Mouse (Mus musculus) brown adipose tissue, adult 24 weeks (tissue): ENCODE measurements around the gene Dab1. TPM values are rescaled to one million over a fixed set of nuclear protein-coding genes. Genes with fewer than 3 reads are reported as not detected.

ENCODE experiments used
- H3K27ac ChIP-seq: fragments of 200-500 bp; replicated peaks from 2 replicates; pipeline ENCODE4 v1.5.1; 2012; ENCODE audit warnings: low read depth, mild to moderate bottlenecking, low read length
- H3K4me1 ChIP-seq: fragments of 200-500 bp; 2 replicates; pipeline ENCODE4 v1.6.1; 2012; ENCODE audit warnings: low read length, mixed read lengths; ENCODE audit not compliant: control insufficient read depth, insufficient read depth, insufficient read length
- H3K4me3 ChIP-seq: fragments of 200-500 bp; 2 replicates; pipeline ENCODE4 v1.5.1; 2012; ENCODE audit warnings: low read depth, mild to moderate bottlenecking, low read length, moderate library complexity; ENCODE audit not compliant: insufficient read depth
- polyA plus RNA-seq: library from polyadenylated mRNA; stranded (reverse); fragments of >200 nt; gene quantifications from 2 replicates; pipeline ENCODE4 v1.2.4, GENCODE M21; 2012; ENCODE audit not compliant: missing spikeins, insufficient read depth, insufficient read length

The Dab1 gene
- polyA plus RNA-seq, 1 experiment, result not detected

DNA sequence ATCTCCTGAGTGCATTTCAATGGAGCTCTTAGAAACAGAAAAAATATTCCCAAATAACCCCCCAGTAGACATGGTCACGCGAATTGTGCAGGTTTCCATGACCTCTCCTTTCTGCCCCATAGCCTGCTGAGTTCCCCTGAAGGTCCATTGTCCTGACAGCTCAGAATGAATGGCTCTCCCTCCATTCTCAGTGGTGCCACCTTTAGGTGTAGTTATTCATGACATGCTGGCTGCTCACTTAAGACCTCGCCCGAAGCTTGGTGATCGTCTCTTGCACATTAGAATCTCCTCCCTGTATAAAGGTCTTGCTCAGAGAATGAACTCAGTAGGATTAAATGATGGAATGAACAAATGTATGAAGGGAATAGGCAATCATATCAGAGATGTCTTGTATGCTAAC, 776.9 kb downstream of the Dab1 start:
- H3K4me3 ChIP-seq, result no peak overlapping the region
- H3K27ac ChIP-seq, result no peak overlapping the region
- H3K4me1 ChIP-seq, result no peaks in the 10 kb centered on the region

DNA sequence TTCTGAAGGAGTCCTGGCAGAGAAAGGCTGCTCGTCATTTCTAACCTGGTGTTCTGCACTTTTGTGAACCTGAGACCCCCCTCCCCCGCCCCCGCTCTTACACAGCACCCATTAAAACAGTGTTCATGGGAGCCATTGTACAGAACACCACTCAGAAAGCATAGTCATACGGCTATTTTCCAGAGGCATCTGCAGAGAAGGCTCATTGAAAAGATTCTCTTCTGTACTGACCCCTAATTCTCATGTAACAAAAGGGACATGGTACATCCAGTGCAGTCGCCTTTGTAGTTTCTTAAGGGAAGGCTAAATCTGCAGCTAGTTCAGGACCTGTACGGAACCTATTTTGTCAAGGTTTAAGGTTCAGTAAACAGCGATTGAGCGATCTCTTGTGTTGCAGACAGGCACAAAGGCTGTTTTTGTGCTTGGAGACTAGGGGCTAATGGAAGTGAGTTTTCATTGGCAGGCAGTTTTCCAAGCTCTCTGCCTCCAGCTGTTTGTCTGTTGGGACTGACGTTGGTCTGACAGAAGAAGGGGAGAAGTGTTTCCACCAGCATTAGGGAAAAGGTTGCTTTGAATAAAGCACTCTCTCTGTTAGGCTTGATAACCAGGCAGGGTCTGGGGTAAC, 780.1 kb downstream of the Dab1 start:
- no peaks in the 10 kb centered on the region for H3K4me1 ChIP-seq
- H3K27ac ChIP-seq, result no peak overlapping the region
- no peak overlapping the region for H3K4me3 ChIP-seq

DNA sequence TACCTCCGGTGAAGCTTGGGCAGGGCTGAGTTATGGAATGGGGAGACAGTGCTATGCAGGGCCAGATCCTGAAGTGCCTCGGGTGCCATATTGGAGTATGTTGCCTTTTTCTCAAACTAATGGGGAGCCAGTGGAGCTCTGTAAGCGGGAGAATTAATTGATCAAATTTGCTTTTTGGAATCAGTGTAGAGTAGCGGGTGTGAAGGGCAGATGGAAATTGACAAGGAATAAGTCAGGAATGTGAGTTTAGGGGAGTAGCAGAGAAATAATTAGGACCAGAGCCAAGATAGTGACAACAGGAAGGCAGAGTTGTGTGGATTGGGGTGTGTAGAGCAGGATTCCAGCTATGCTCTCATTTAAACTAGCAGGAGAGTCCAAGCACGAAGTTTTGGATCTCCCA, 784.9 kb downstream of the Dab1 start:
- H3K27ac ChIP-seq, result no peak overlapping the region
- no peak overlapping the region for H3K4me3 ChIP-seq
- no peaks in the 10 kb centered on the region for H3K4me1 ChIP-seq

DNA sequence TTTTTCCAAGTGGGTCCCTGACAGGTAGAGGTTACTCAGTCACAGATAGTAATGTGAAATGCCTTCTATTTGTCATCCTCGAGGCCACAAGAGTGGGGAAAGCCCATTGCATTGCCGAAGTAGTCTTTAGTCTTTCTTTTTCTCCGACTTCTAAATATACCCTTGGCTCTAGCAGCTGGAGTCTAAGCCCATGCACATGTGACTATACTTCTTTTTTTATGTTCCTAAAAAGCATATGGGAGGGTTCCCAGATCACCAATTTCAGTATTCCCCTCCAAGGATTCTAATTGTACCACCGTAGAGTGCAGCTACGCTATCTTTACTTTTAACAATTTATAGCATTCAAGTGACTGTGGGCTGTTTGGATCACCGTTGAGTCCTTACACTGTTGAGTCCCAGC, 791.8 kb downstream of the Dab1 start:
- Histone ChIP-seq H3K4me3 (no peak overlapping the region), H3K27ac (no peak overlapping the region), H3K4me1 (no peaks in the 10 kb centered on the region)

DNA sequence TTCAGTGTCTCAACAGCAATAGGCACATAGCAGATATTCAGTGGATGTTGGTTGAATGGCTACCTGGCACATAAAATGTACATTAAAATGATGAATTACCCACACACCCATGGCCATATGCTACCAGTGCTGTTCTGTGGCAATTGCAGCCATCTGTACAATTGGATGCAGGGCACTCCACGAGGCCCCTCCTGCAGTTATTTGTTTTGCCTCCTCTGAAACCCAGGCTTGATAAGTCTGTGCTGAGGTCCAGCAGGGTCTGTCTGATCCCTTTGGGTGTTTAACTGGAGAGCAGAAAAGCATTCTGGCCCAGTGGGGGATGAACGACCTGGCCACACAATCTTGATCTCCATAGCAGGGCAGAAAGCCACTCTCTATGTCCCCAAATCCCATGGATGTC, 796.3 kb downstream of the Dab1 start:
- H3K27ac ChIP-seq, result no peak overlapping the region
- H3K4me1 ChIP-seq, result no peaks in the 10 kb centered on the region
- no peak overlapping the region for H3K4me3 ChIP-seq

DNA sequence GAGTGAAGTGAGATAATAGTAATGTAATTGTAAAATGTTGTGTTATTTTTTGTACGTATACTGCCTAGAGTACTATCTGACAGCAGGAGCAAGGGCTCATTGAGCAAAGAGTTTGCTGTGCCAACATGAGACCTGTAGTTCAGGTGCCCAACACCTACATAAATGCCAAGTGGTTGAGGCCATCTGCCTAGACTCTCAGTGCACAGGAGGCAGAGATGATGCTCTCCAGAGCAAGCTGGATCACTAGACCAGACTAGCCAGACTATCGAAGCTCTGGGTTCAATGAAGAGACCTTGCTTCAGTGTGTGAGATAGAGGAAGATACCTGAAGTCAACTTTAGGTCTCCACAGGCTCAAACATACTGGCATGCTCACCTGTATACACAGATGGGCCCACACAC, 799.2 kb downstream of the Dab1 start:
- no peak overlapping the region for H3K27ac ChIP-seq
- no peaks in the 10 kb centered on the region for H3K4me1 ChIP-seq
- H3K4me3 ChIP-seq, result no peak overlapping the region

DNA sequence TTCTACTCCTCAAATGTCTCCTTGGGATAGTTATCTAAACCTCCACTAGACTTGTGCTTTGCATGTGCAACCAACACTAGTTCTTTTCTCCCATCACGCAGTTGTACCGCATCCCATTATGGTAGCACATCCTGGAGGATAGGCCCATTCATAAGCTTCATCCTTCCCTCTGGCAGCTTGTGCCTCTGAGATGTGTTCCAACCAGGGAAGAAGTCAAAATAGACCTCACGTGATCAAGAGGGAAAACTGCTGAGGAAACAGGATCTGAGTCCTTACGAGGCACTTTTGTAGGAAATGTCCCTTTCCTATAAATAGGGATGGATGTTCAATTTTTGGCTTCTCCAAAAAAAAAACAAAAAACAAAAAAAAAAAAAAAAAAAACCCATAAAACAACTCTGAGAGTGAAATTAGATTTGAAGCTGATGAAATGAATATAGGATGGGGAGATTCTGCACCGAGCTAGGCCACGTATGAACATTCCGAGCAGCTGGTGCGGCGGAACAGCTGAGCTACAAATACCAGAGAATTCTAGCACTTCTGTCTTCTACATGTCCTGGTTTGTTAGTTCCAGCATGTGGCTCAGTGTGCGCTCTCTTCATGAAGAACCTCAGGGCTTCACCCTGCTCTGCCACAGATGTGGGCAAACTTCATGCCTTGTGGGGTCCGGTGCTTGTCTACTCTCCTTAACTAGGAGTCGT, 802.0 kb downstream of the Dab1 start:
- Histone ChIP-seq H3K4me3 (no peak overlapping the region), H3K27ac (no peak overlapping the region), H3K4me1 (no peaks in the 10 kb centered on the region)

DNA sequence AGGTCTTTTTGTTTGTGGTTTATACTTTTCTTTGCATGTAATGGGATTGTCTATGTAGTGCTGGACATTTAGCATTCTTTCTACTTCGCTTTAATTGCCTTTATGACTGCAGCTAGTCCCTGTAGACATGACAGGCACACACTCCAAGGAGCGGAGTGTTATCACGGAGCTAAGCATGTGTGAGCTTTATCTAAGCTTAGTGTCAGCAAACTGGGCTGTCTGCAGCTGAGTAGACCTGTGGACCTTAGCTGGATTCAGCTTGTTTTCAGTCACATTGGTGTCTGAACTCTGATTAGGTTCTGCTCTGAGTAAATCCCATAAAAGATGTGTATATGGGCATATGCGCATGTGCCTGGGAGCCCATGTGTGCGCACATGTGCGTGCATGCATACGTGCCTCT, 810.0 kb downstream of the Dab1 start:
- Histone ChIP-seq H3K4me3 (no peak overlapping the region), H3K4me1 (no peaks in the 10 kb centered on the region), H3K27ac (no peak overlapping the region)

DNA sequence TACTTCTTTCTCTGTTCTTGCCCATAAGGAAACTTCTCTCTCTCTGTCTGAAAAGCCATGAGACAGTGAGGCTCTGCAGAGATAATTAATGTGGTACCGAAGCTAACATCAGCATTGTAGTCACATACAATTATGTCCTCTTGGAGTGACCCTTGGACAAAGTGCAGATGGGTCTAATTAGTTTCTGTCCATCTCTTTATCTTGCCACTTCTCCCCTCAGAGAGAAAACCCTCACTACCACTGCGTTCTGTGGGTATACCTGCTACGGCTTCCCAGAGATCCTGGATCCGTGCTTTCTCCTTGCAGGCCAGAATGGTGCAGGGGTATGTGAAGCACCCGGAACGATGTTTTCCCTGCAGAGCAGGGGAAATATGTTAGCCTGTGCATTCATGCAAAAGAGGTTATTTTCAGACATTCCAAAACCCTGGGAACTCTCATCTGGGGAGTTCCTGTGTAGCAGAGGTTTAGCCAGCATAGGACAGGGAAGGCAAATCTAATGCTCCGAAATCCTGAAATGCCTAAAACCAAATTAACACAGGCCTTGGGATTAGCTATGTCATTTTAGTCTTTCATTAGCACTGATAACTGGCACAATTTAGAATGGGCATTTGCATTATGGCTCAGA, 812.2 kb downstream of the Dab1 start:
- H3K4me1 ChIP-seq, result no peaks in the 10 kb centered on the region
- H3K4me3 ChIP-seq, result no peak overlapping the region
- no peak overlapping the region for H3K27ac ChIP-seq

DNA sequence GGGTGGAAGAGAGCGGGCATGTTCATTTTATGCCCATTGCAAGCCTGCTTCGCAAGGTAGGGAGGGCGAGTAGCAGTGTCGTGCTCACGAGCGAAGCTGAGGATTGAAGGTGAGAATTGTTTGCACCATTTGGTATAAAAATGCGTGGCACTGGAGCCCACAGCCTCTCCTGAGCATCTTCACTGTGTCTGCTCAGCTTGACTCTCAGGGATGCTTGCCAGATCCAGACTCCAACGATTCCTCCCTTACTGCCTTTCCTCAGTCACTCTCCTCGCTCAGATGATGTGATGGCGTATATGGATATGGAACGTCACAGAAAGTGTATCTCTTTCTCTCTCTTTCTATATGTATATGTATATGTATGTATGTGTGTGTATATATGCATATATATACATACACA, 813.0 kb downstream of the Dab1 start:
- Histone ChIP-seq H3K27ac (no peak overlapping the region), H3K4me3 (no peak overlapping the region), H3K4me1 (no peaks in the 10 kb centered on the region)

DNA sequence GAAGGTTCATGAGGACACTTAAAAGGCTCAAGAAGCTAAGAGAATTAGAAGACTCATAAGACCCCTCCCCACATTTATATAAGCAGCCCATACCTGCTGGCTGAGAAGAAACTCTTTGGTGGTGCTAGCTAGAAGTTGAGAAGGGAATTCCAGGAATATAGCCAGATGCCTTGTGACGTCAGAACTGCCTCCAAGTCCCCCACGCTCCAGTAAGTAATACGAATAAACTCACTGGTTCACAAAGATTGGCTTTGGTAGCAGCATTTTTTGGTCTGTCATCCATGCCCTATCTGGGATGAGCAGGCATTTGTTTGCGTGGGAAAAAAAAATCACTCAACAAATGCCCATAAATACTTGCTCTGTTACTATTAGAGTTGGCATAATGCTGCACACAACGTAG, 816.6 kb downstream of the Dab1 start:
- no peaks in the 10 kb centered on the region for H3K4me1 ChIP-seq
- no peak overlapping the region for H3K4me3 ChIP-seq

DNA sequence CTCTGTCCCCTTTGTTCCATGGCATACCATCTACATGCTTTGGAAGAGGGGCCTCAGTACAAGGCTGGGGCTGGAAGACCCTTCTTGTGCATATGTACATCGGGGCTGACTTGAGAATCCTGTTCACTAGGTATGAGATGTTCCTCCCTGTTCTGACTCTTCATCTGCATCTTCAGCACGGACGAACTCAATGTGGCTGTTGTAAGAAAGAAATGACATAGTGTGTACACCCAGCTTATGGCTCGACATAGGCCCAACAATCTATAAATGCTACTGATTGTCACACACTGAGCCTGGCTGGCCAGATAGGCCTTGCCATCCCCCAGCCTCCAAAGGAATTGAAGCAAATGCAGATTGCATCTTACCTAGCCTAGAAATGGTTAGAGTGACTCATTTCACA, 817.3 kb downstream of the Dab1 start:
- H3K27ac ChIP-seq, result no peak overlapping the region
- H3K4me3 ChIP-seq, result no peak overlapping the region
- no peaks in the 10 kb centered on the region for H3K4me1 ChIP-seq

More for the DNA sequence above, 816.6 kb downstream of the Dab1 start:
- H3K27ac ChIP-seq, result no peak overlapping the region

DNA sequence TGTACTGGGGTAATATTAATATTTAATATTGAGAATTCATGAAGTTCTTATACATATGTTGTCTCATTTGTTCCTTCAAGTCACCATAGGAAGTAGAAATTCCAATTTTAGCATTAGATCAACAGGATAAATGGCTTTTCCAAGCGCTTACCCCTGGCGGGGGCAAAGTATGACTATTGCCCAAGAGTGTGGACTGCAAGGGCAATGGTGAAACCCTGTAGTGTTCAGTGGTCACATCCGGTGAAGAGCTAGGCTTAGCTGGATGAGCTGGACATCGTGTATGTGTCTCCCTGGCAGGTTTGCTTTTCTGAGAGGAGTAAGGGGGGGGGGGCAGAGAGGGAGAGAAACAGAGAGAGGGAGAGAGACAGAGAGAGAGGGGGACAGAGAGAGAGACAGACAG, 819.6 kb downstream of the Dab1 start:
- Histone ChIP-seq H3K4me1 (no peaks in the 10 kb centered on the region), H3K27ac (no peak overlapping the region), H3K4me3 (no peak overlapping the region)

DNA sequence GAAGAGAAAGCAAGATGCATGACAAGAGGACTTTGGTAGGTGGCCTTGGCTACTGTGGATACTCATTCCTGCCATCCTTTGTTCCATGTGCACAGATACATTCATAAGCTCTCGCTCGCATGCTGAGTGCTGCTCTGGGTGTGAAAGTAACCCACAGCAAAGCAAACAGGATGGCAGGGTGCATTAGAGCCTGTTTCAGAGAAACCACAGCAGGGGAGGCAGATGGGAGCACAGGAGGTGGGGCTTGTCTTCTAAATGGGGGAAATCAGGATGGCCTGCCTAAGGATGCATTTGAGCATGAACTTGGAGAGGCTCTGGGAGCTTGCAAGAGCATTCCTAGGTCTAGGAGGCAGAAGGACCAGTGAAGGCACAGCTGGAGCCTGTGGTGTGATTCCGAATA, 820.5 kb downstream of the Dab1 start:
- Histone ChIP-seq H3K4me3 (no peak overlapping the region), H3K4me1 (no peaks in the 10 kb centered on the region), H3K27ac (no peak overlapping the region)

DNA sequence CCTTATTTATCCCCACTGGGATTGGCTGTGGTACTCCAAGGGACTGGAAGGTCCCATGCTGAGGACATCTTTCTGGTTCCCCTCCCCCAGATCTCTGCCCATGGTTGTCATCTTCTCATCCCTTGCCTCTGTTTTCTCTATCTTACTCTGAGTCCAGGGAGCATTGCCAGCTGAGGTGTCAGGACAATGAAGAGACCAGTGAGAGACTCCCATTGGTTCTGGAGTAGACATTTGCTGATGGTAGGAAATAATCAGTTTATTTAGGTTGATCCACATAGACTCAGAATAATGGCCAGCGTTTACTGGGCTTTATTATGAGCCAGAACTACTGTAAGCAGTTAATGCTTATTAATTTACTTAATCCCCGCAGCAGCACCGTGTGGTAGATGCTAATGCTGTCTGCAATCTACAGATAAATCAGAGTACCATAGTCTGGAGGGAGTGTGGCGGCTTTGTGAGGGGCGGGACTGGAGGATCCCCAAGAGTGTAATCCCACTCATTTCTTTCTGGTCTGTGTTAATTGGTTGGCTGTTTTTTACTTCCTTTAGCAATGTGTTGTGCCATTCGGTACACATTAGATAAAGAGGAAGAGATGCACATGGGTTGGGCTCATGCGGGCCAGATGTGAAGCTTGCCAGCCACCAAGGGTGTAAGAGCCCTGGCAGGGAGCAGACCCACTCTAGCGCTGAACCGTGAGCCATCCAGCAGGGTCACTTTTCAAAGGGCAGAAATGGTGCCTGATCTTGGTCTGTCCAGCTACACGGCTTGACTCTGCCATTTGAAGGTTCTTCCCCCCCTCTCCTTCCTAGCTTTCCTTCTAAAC, 824.0 kb downstream of the Dab1 start:
- H3K4me1 ChIP-seq, result no peaks in the 10 kb centered on the region
- no peak overlapping the region for H3K4me3 ChIP-seq
- H3K27ac ChIP-seq, result no peak overlapping the region
